Mouse (Mus musculus) adrenal gland, adult 8-10 months (tissue): ENCODE measurements around the gene Vstm2l. TPM values are rescaled to one million over a fixed set of nuclear protein-coding genes. Genes with fewer than 3 reads are reported as not detected.

Experiments
- DNase-seq: peaks from one replicate; pipeline ENCODE4 v3.0.0; 2022
- total RNA-seq, 4 experiments: library from RNA; stranded (reverse); gene quantifications; 2 replicates each; pipeline ENCODE4 v1.2.4; 2022

The Vstm2l gene
- total RNA-seq: 1 to 10 TPM; 1.5 to 4.5 (median 2.4) TPM

DNA sequence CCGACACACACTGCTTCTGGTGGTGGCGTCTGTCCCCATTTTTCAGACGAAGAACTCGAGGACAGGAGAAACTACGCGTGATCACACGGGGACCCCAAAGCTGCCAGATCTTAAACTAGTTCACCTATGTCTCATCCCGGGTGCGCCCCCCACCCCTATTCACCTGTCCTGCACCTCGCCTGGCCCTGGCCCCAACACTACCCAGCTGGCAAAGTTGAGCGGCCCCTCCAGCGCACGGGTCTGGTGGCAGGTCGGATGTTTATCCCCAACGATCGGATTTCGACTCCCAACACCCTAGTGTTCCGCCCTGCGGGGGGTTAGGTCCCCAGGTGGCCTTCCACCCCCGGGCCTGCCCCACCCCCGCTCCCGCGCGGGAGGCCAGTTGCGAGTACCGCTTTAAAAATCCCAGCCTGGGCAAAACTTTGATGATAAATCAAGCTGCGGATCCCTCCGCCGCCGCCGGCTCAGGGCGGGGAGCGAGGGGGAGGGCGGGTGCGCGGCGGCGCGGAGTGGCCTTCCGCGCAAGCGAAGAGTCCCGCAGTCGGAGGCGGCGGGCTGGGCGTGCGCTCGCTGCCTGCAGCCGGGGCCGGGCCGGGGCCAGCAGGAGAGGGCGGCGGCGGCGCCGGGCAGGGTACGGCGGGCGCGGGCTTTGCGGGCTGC lies at the start of gene Vstm2l:
Vstm2l (plus strand) TSS at position 549 of the 660 bp plus-strand sequence.
- no peak for DNase-seq

DNA sequence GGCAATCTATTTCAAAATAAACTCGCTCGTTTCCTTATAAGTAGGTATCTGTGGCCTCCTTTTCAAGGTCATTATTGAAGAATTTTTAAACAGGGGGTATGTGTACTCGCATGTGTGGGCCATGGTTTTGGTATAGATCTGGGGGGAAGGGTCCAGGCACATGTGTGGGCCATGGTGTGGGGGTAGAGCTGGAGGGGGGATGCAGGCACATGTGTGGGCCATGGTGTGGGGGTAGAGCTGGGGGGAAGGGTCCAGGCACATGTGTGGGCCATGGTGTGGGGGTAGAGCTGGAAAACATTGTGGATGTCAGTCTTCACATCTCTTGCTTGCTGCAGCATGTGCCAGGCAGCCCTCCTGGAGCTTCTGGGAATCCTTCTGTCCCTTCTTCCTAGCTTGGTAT lies 47.3 kb upstream of the Vstm2l start:
- no peak for DNase-seq

DNA sequence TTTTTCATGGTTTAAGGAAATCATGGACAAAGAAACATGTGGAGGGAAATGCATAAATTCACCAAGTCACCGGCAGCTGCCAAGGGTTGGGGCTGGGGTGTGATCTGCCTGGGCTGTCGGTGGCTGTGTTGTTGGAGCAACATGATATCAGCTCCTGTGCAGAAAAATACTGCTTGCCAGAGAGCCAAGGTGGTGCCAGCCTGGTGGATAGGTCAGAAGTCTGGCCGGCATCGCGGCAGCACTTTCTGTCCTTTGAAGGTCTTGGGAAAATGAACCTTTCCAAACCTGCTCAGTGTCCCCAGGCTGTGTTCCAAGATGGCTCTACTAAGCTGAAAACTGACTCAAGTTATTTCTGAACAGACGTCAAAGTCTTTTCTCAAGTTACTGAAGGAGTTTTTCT lies 44.2 kb upstream of the Vstm2l start:
- peak; percentile 50 for DNase-seq

GRCm38 (mm10) chr2:157873223-157873622 lies 41.2 kb upstream of the Vstm2l start:
- DNase-seq: peak; percentile 95

GRCm38 (mm10) chr2:157873691-157874090 lies 40.8 kb upstream of the Vstm2l start:
- no peak for DNase-seq

- DNase-seq: no peak
Observed at GRCm38 (mm10) chr2:157875111-157875510, 39.3 kb upstream of the Vstm2l start.

- DNase-seq: peak; percentile 63
Observed at GRCm38 (mm10) chr2:157877394-157877793, 37.1 kb upstream of the Vstm2l start.

DNA sequence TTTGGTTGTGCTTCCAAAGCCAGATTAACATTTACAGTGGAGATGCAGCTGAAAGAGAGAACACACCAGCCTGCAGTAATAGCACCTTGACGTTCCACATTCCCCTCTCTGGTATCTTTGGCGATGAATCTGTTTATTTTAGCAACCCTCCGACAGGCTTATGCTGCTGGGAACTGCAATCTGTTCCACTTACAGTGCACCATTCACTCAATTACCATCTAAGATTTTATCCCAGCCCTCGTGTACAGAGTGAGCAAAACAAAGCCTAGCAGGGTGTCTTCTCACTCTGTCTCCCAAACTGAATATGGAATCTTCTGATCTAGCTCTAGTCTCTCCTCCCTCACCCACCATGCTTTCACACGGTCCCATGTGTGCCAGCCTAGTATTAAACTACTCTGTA lies 36.5 kb upstream of the Vstm2l start:
- no peak for DNase-seq

- no peak for DNase-seq
Observed at GRCm38 (mm10) chr2:157881939-157882338, 32.5 kb upstream of the Vstm2l start.

DNA sequence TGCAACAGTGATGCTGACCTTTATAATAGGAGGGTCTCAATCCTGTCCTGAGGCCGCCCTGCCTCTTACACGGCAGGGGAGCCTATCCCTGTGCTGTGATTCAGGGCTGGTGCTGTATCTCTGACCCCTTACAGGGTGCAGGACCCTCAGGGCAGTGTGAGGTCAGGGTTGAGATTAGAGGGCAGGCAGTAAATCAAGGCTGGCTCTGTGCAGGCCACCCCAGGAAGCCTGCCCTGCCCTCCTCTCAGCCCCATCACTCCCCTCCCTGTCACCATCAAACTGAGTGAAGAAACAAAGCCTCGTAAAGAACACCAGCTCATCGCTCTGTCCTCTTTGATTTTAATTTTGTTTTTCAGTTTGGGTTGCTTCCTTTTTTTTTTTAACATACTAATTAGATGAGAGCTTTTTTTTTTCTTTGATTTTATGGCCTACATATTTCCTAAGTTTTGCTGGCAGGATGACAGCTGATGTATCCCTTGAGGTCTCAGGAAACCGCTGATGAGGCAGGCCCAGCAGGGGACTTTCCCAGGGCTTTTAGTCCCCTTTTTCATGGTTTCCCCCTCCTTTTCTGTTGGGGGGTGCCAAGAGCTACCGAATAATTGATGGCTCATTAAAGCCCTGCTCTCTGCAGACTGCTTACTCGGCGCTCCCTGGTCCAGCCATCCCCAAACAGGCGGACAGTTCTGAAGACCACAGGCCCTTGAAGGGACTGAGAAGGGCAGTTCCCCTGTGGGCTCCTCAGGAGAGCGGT lies 27.0 kb upstream of the Vstm2l start:
- no peak for DNase-seq

DNA sequence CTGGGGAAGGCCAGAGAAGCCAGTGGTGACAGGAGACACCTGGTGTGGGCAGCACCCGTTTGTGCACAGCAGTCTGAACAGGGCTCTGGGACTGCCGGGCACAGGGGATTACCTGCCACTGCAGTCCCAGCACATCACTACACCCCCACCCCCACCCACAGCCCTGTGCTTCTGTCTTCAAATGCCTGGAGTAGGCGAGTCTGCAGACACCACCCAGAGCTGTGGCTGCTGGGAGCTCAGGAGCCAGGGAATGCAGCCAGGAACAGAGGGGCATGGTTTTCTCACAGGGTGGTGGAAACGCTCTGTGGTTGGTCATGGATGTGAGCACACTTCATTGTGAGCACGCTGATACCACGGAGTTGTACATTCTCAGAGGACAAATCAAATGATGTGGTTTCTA lies 23.3 kb upstream of the Vstm2l start:
- no peak for DNase-seq

- no peak for DNase-seq
Observed at GRCm38 (mm10) chr2:157897131-157897530, 17.3 kb upstream of the Vstm2l start.

- DNase-seq: peak; percentile 62
Observed at GRCm38 (mm10) chr2:157913204-157913636, 1.2 kb upstream of the Vstm2l start.

DNA sequence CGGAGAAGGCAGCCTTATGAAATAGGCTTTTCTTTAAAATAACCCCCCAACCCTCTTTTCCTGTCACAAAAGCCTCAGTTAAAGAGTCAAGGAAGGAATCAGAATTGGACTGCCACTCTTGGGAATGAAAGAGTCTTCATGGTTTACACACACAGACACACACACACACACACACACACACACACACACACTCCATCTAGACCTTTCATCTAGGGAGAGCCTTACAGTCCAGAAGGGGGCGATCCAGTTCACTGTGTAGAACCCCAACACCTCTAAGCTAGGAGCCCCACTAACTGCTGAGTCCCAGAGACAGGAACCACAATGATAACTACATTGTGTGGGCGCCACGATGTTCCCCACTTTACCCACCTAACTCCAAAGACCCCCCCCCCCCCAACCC lies 748 bp upstream of the Vstm2l start:
- no peak for DNase-seq

GRCm38 (mm10) chr2:157914889-157915517 lies 550 bp downstream of the Vstm2l start:
- no peak for DNase-seq

GRCm38 (mm10) chr2:157918529-157918928 lies 4.1 kb downstream of the Vstm2l start:
- no peak for DNase-seq

DNA sequence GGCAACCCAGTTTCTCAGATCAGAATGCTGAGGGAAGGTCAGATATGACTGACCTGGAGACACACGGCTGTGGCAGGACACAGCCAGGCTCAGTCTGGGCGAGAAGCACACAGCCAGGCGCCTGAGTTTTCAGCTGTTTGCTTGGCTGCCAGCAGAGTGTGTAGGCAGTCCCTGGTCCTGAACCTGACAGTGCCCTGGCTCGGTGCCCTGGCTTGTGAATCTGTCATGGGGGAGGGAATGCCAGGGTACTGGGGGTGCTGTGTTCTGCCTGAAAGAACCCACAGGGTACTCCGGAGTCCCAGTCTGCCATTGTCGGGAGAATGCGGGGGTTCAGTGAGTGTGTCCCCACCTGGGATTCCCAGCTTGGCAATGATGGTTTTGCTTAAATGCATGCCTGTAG lies 7.1 kb downstream of the Vstm2l start:
- no peak for DNase-seq

DNA sequence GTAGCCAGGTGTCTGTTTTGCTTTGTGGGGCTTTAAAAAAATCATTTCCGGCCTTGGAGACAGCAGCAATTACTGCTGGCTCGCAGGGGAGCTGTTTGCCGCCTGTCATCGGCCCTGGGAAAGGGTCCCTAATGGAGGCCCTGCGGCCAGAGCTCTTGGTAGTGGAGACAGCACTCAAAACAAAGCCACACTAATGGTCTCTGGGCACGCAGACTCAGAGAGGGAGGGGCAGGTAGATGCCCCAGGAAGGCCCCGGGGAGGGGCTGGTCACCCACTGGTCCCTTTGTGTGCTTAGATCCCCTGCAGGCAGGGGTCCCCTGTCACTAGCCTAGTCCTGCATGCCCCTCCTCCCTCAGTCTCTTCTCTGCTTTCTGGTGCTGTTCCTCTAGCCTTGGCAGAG lies 9.0 kb downstream of the Vstm2l start:
- no peak for DNase-seq

DNA sequence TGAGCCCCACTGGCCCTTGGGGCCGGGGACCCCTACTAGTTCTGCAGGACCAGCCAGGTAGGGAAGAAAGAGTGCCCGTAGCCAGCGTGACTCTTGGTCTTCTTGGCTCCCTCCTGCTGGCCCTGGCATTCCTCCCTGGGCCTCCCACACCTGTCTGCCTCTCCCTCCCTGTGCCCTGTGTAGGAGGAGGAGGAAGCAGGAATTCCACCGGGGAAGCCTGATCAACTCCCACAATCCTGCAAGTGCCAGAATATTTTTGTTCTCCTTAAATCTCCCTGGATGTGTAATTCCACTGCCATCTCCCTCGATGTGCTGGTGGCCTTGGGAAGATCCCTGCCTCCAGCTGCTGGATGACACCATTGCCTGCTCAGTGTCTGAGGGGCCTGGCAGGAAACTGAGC lies 10.1 kb downstream of the Vstm2l start:
- DNase-seq: no peak

- DNase-seq: no peak
Observed at GRCm38 (mm10) chr2:157926502-157926901, 12.0 kb downstream of the Vstm2l start.

GRCm38 (mm10) chr2:157926927-157927326 lies 12.5 kb downstream of the Vstm2l start:
- no peak for DNase-seq

- no peak for DNase-seq
Observed at GRCm38 (mm10) chr2:157927397-157927796, 12.9 kb downstream of the Vstm2l start.

GRCm38 (mm10) chr2:157927815-157928214 lies 13.4 kb downstream of the Vstm2l start:
- no peak for DNase-seq

DNA sequence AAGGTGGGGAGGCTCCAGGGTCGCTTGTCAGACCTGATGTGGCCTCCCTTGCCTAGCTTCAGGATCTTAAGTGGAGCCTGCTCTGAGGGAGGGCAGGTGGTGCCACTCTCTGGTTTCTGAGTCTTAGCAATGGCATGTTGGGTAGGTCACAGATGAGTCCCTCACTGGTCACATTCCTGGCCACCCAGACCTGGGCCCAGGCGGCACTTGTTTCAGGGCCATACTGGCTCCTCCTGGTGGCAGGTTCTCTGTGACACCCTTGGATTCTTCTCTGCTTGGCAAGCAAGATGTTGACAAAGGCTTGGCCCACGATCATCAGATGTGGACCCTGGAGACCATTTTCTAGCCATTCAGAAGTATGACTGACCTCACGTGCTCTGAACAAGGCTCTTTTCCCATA lies 18.2 kb downstream of the Vstm2l start:
- no peak for DNase-seq
